Mouse (Mus musculus) left cerebral cortex, postnatal 10 days (tissue): Measurements from ENCODE around the gene Grik5. TPM values are rescaled to one million over a fixed set of nuclear protein-coding genes. Genes with fewer than 3 reads are reported as not detected.

Source experiments
- DNase-seq, 2 experiments: peaks; one replicate each; pipeline ENCODE4 v3.0.0; 2021 to 2022; ENCODE audit warnings: low spot score in 2 of 2, mixed read lengths in 1 of 2; ENCODE audit errors: extremely low spot score in 1 of 2
- intact Hi-C: fragments of 180-260 bp; cut with DNase I; formaldehyde crosslinking; loops from one replicate; pipeline ENCODE4 v1.15.1; 2025
- total RNA-seq, 2 experiments: library from RNA; stranded (reverse); gene quantifications; 2 replicates each; pipeline ENCODE4 v1.2.3; 2021

Grik5 gene
- 100 to 1,000 TPM; 226 to 237 TPM for total RNA-seq

GRCm38 (mm10) chr7:25071979-25072715, at the start of gene Grik5, which contains the start of gene Zfp574:
Gene Grik5 (minus strand): TSS chr7:25072346.
Gene Zfp574 (plus strand): TSS chr7:25072567.
- intact Hi-C loops = no loop called here
- DNase-seq = peak in 1 of 2 experiments; percentile 61

GRCm38 (mm10) chr7:25121240-25121786, 49.2 kb upstream of the Grik5 start:
- intact Hi-C loops = no loop called here
- peak in 1 of 2 experiments; percentile 22 for DNase-seq

- intact Hi-C loops = no loop called here
- DNase-seq = peak in 1 of 2 experiments; percentile 79
These were observed 48.1 kb upstream of the Grik5 start for GRCm38 (mm10) chr7:25120061-25120834.

GRCm38 (mm10) chr7:25112956-25113603, 40.9 kb upstream of the Grik5 start:
- intact Hi-C loops = no loop called here
- DNase-seq = peak in 1 of 2 experiments; percentile 8

- intact Hi-C loops = no loop called here
- peak in 1 of 2 experiments; percentile 31 for DNase-seq
These were observed 40.2 kb upstream of the Grik5 start for GRCm38 (mm10) chr7:25112178-25112955.

- no peak for DNase-seq
- intact Hi-C loops = no loop called here
These were observed 38.2 kb upstream of the Grik5 start for GRCm38 (mm10) chr7:25110336-25110735.

GRCm38 (mm10) chr7:25109355-25109754, 37.2 kb upstream of the Grik5 start:
- DNase-seq = no peak
- intact Hi-C loops = loop anchor here (5.0 kb wide), 1 partner anchor 78 kb away; no protein-coding TSS in a partner anchor

- no peak for DNase-seq
- intact Hi-C loops = loop anchor here (5.0 kb wide), 1 partner anchor 80 kb away; no protein-coding TSS in a partner anchor
These were observed 34.8 kb upstream of the Grik5 start for GRCm38 (mm10) chr7:25106790-25107502.

GRCm38 (mm10) chr7:25105411-25106160, 33.4 kb upstream of the Grik5 start:
- peak; percentile 73 to 79 for DNase-seq
- intact Hi-C loops = loop anchor here (5.0 kb wide), 1 partner anchor 82 kb away; no protein-coding TSS in a partner anchor

- intact Hi-C loops = no loop called here
- DNase-seq = no peak
These were observed 27.4 kb upstream of the Grik5 start for GRCm38 (mm10) chr7:25099581-25099980.

- intact Hi-C loops = no loop called here
- DNase-seq = no peak
These were observed 26.0 kb upstream of the Grik5 start for GRCm38 (mm10) chr7:25098169-25098568.

- DNase-seq = no peak
- intact Hi-C loops = no loop called here
These were observed 17.7 kb upstream of the Grik5 start for GRCm38 (mm10) chr7:25089875-25090274.

- no peak for DNase-seq
- intact Hi-C loops = no loop called here
These were observed 16.8 kb upstream of the Grik5 start for GRCm38 (mm10) chr7:25088968-25089367.

GRCm38 (mm10) chr7:25088531-25088930, 16.4 kb upstream of the Grik5 start:
- intact Hi-C loops = no loop called here
- no peak for DNase-seq

- intact Hi-C loops = no loop called here
- no peak for DNase-seq
These were observed 15.8 kb upstream of the Grik5 start for GRCm38 (mm10) chr7:25087972-25088371.

- intact Hi-C loops = no loop called here
- no peak for DNase-seq
These were observed 15.2 kb upstream of the Grik5 start for GRCm38 (mm10) chr7:25087256-25087912.

- intact Hi-C loops = no loop called here
- DNase-seq = no peak
These were observed 14.5 kb upstream of the Grik5 start for GRCm38 (mm10) chr7:25086656-25087055.
